Mouse (Mus musculus) liver, embryonic 14.5 days (tissue): Measurements from ENCODE around the gene Ubtf. TPM values are rescaled to one million over a fixed set of nuclear protein-coding genes. Genes with fewer than 3 reads are reported as not detected.
A peak's percentile ranks its signal among the peaks of the same experiment; 100 is the strongest.

Experiments
- ATAC-seq: fragments of 200-750 bp; cut with Nextera tagmentation; 2 replicates; pipeline ENCODE4 v1.8.0; 2017; ENCODE audit warnings: moderate number of reproducible peaks, mild to moderate bottlenecking, moderate library complexity; ENCODE audit not compliant: insufficient read depth
- DNase-seq, 3 experiments: peaks; one replicate each; pipeline ENCODE4 v3.0.0-alpha.2; 2012 to 2013; ENCODE audit warnings: low read depth in 3 of 3, low spot score in 3 of 3
- H3K27ac ChIP-seq: fragments of 300-500 bp; sonication (generic); 2 replicates; pipeline ENCODE4 v1.5.1; 2014; ENCODE audit warnings: moderate library complexity, mild to moderate bottlenecking, control low read depth, inconsistent platforms
- H3K27me3 ChIP-seq: fragments of 300-500 bp; sonication (generic); 2 replicates; pipeline ENCODE4 v1.6.1; 2014; ENCODE audit warnings: mild to moderate bottlenecking, low read length, moderate library complexity; ENCODE audit not compliant: control insufficient read depth, insufficient read depth
- H3K36me3 ChIP-seq: fragments of 300-500 bp; sonication (generic); replicated peaks from 2 replicates; pipeline ENCODE4 v1.6.1; 2014; ENCODE audit warnings: low read depth; ENCODE audit not compliant: control insufficient read depth, insufficient read depth
- H3K4me1 ChIP-seq, 2 experiments: fragments of 200-500 bp in 1 of 2; fragments of 300-500 bp in 1 of 2; sonication (generic) in 1 of 2; replicated peaks; 2 replicates each; pipeline ENCODE4 v1.6.1; 2012 to 2014; ENCODE audit warnings: antibody characterized with exemption in 1 of 2, inconsistent platforms in 1 of 2, low read length in 1 of 2; ENCODE audit not compliant: control insufficient read depth in 2 of 2, insufficient read depth in 2 of 2
- H3K4me2 ChIP-seq: fragments of 300-500 bp; sonication (generic); 2 replicates; pipeline ENCODE4 v1.6.1; 2014; ENCODE audit warnings: low read depth, mild to moderate bottlenecking, control low read depth, moderate library complexity
- H3K4me3 ChIP-seq, 2 experiments: fragments of 200-500 bp in 1 of 2; fragments of 300-500 bp in 1 of 2; sonication (generic) in 1 of 2; 2 replicates each; pipeline ENCODE4 v1.5.1; 2012 to 2014; ENCODE audit warnings: low read depth in 2 of 2, low read length in 2 of 2, mild to moderate bottlenecking in 2 of 2, control low read depth in 1 of 2, inconsistent platforms in 1 of 2, moderate library complexity in 1 of 2; ENCODE audit not compliant: insufficient read depth in 1 of 2
- H3K9ac ChIP-seq: fragments of 300-500 bp; sonication (generic); replicated peaks from 2 replicates; pipeline ENCODE4 v1.6.1; 2014; ENCODE audit warnings: mild to moderate bottlenecking, control low read depth, moderate library complexity
- H3K9me3 ChIP-seq: fragments of 300-500 bp; sonication (generic); 2 replicates; pipeline ENCODE4 v1.6.1; 2016; ENCODE audit warnings: low read length, mixed read lengths; ENCODE audit not compliant: control insufficient read depth
- CTCF ChIP-seq: IDR thresholded peaks from 2 replicates; pipeline ENCODE4 v1.5.1; 2016; ENCODE audit warnings: antibody characterized with exemption, low read depth, control low read depth
- EP300 ChIP-seq: IDR thresholded peaks from 2 replicates; pipeline ENCODE4 v1.6.1; 2016; ENCODE audit warnings: antibody characterized with exemption, low read depth
- WGBS: fragments of 180-500 bp; shearing (Covaris S2); extraction: QIAGEN DNeasy Blood & Tissue Kit; methylation state at CpG from one replicate; pipeline ENCODE4 v1.1.7; 2014; ENCODE audit not compliant: insufficient replicate concordance; 5-methylcytosine and 5-hydroxymethylcytosine counted together
- polyA plus RNA-seq, 2 experiments: library from polyadenylated mRNA; depleted of rRNA in 1 of 2; stranded (reverse) in 1 of 2; unstranded in 1 of 2; fragments of >200 nt; fragmentation: Nextera tagmentation in 1 of 2; extraction: Ambion mirVana in 1 of 2; gene quantifications; 2 replicates each; pipeline versions ENCODE4 v1.2.1 to v1.2.3; 2012 to 2014

The Ubtf gene
- polyA plus RNA-seq, 2 experiments = 34.7 to 42.5 TPM

GRCm38 (mm10) chr11:102327839-102328238 lies 8.3 kb upstream of the Ubtf start:
- peaks cover 3% of the 10 kb centered on the region; the same call in 1 of the 2 replicates for H3K27me3 ChIP-seq
- no peak overlapping the region for H3K9ac ChIP-seq
- H3K36me3 ChIP-seq = no peaks in the 10 kb centered on the region
- WGBS = 60% methylated on average over 7 of the region's 7 CpGs
- no peaks in the 10 kb centered on the region for H3K4me1 ChIP-seq
- ATAC-seq (no peak), DNase-seq (no peak)
- no peak overlapping the region for H3K4me3 ChIP-seq
- H3K27ac ChIP-seq = no peak overlapping the region
- no peaks in the 10 kb centered on the region for H3K9me3 ChIP-seq
- TF ChIP-seq EP300 (no peak), CTCF (no peak)
- H3K4me2 ChIP-seq = no peak overlapping the region

GRCm38 (mm10) chr11:102327250-102327649 lies 7.7 kb upstream of the Ubtf start:
- H3K9ac ChIP-seq = no peak overlapping the region
- H3K27ac ChIP-seq = no peak overlapping the region
- 39% methylated on average over 5 of the region's 5 CpGs for WGBS
- peaks cover 3% of the 10 kb centered on the region; the same call in 1 of the 2 replicates for H3K27me3 ChIP-seq
- ATAC-seq = no peak
- no peak for DNase-seq
- no peaks in the 10 kb centered on the region for H3K4me1 ChIP-seq
- TF ChIP-seq EP300 (no peak), CTCF (no peak)
- no peak overlapping the region for H3K4me2 ChIP-seq
- no peaks in the 10 kb centered on the region for H3K36me3 ChIP-seq
- no peaks in the 10 kb centered on the region for H3K9me3 ChIP-seq
- H3K4me3 ChIP-seq = no peak overlapping the region

GRCm38 (mm10) chr11:102323516-102323915 lies 4.0 kb upstream of the Ubtf start:
- Histone ChIP-seq H3K36me3 (no peaks in the 10 kb centered on the region), H3K4me2 (no peak overlapping the region), H3K27ac (no peak overlapping the region), H3K27me3 (no peaks in the 10 kb centered on the region; the same call in none of the 2 replicates), H3K4me3 (no peak overlapping the region), H3K9me3 (no peaks in the 10 kb centered on the region), H3K4me1 (peaks cover 0 to 8% of the 10 kb centered on the region in 2 experiments; a peak in 2 of 4 replicates), H3K9ac (no peak overlapping the region)
- TF ChIP-seq CTCF (no peak), EP300 (no peak)
- ATAC-seq = no peak
- WGBS = 67% methylated on average over 1 of the region's 1 CpGs
- DNase-seq = no peak

- Histone ChIP-seq H3K9ac (no peak overlapping the region), H3K9me3 (no peaks in the 10 kb centered on the region), H3K27ac (no peak overlapping the region), H3K27me3 (no peaks in the 10 kb centered on the region; the same call in 1 of the 2 replicates), H3K4me1 (peaks cover 0 to 8% of the 10 kb centered on the region in 2 experiments; a peak in 2 of 4 replicates), H3K4me2 (no peak overlapping the region), H3K4me3 (no peak overlapping the region), H3K36me3 (no peaks in the 10 kb centered on the region)
- TF ChIP-seq EP300 = no peak
- TF ChIP-seq CTCF = no peak
- ATAC-seq (no peak), DNase-seq (no peak)
- WGBS = 73% methylated on average over 6 of the region's 6 CpGs
Measured at GRCm38 (mm10) chr11:102321931-102322330, 2.4 kb upstream of the Ubtf start.

- H3K4me1 ChIP-seq = peaks cover 4 to 15% of the 10 kb centered on the region in 2 experiments
- peak overlapping the region; percentile 98 for H3K4me2 ChIP-seq
- H3K9me3 ChIP-seq = no peaks in the 10 kb centered on the region
- H3K4me3 ChIP-seq = peak overlapping the region; percentile 95 to 99
- no peaks in the 10 kb centered on the region; the same call in 1 of the 2 replicates for H3K36me3 ChIP-seq
- H3K9ac ChIP-seq = peak overlapping the region; percentile 100
- 36% methylated on average over 10 of the region's 10 CpGs for WGBS
- no peak for TF ChIP-seq EP300
- no peak for TF ChIP-seq CTCF
- H3K27ac ChIP-seq = no peak overlapping the region
- ATAC-seq = no peak
- DNase-seq = no peak
- H3K27me3 ChIP-seq = no peaks in the 10 kb centered on the region; the same call in 1 of the 2 replicates
Measured at GRCm38 (mm10) chr11:102320686-102321005, 1.1 kb upstream of the Ubtf start.
